Mouse (Mus musculus) E14TG2a.4 (cell line): ENCODE measurements around the gene Farp2.

Experiments
- CTCF ChIP-seq: conservative IDR thresholded peaks from 2 replicates; pipeline ENCODE4 v1.5.1; 2014; ENCODE audit warnings: low read length
- NANOG ChIP-seq: IDR thresholded peaks from 2 replicates; pipeline ENCODE4 v1.6.1; 2014; ENCODE audit warnings: borderline replicate concordance, low read length, mixed read lengths
- POU5F1 ChIP-seq: IDR thresholded peaks from 2 replicates; pipeline ENCODE4 v1.6.1; 2014; ENCODE audit warnings: low read length, borderline replicate concordance

DNA sequence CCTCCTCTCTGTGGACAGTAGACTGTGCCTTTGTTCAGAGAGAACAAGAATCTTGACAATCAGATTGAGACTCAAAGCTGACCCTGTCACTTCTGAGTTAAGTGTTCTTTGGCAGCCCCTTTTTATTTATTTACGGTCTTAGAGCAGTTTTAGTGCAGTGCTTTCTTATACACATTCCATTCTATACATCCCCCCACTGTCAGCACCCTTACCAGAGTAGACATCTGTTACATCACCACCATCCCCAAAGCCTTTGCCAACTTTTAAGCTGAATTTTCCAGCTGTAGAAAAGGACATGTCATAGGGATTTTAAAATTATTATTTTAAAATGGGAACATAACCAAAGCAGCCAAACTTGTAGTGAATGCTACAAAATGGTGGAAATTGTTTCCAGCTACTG is 10.4 kb downstream of the Farp2 start:
- no peak for TF ChIP-seq CTCF
- no peak for TF ChIP-seq NANOG
- TF ChIP-seq POU5F1, result no peak
